Mouse (Mus musculus) cerebellum, adult 8-10 months (tissue): ENCODE results near the gene Prss54.
"Not testable (repeated sequence)": the region's sequence is repeated elsewhere in the genome, so short reads cannot be mapped to it uniquely, and the experiment has no call there.

Experiments
- DNase-seq: peaks from one replicate; pipeline ENCODE4 v3.0.0; 2022

Prss54 gene

GRCm38 (mm10) chr8:95576240-95576639, at the start of gene Prss54:
Gene Prss54 (minus strand): TSS chr8:95576340.
- no peak for DNase-seq

- DNase-seq = no peak
Measured at GRCm38 (mm10) chr8:95624833-95625232, 48.7 kb upstream of the Prss54 start.

- DNase-seq = no peak
Measured at GRCm38 (mm10) chr8:95620046-95620445, 43.9 kb upstream of the Prss54 start.

GRCm38 (mm10) chr8:95616383-95616782, 40.2 kb upstream of the Prss54 start:
- no peak for DNase-seq

- no peak for DNase-seq
Measured at GRCm38 (mm10) chr8:95611769-95612168, 35.6 kb upstream of the Prss54 start.

- no peak for DNase-seq
Measured at GRCm38 (mm10) chr8:95610749-95611148, 34.6 kb upstream of the Prss54 start.

GRCm38 (mm10) chr8:95609406-95609805, 33.3 kb upstream of the Prss54 start:
- no peak for DNase-seq

- DNase-seq = no peak
Measured at GRCm38 (mm10) chr8:95607210-95607609, 31.1 kb upstream of the Prss54 start.

- not testable (repeated sequence) for DNase-seq
Measured at GRCm38 (mm10) chr8:95606509-95606908, 30.4 kb upstream of the Prss54 start.

- no peak for DNase-seq
Measured at GRCm38 (mm10) chr8:95602168-95602567, 26.0 kb upstream of the Prss54 start.

- DNase-seq = no peak
Measured at GRCm38 (mm10) chr8:95601306-95601705, 25.2 kb upstream of the Prss54 start.

GRCm38 (mm10) chr8:95599861-95600260, 23.7 kb upstream of the Prss54 start:
- DNase-seq = peak; percentile 57

- DNase-seq = no peak
Measured at GRCm38 (mm10) chr8:95596841-95597241, 20.7 kb upstream of the Prss54 start.

- no peak for DNase-seq
Measured at GRCm38 (mm10) chr8:95595131-95595530, 19.0 kb upstream of the Prss54 start.

GRCm38 (mm10) chr8:95593439-95594393, 17.6 kb upstream of the Prss54 start:
- DNase-seq = no peak

GRCm38 (mm10) chr8:95592131-95592780, 16.1 kb upstream of the Prss54 start:
- DNase-seq = no peak

GRCm38 (mm10) chr8:95590539-95590938, 14.4 kb upstream of the Prss54 start:
- DNase-seq = no peak

- DNase-seq = no peak
Measured at GRCm38 (mm10) chr8:95589282-95589681, 13.1 kb upstream of the Prss54 start.

GRCm38 (mm10) chr8:95587339-95587738, 11.2 kb upstream of the Prss54 start:
- DNase-seq = no peak

GRCm38 (mm10) chr8:95573146-95573545, 3.0 kb downstream of the Prss54 start:
- DNase-seq = no peak

GRCm38 (mm10) chr8:95566809-95567208, 9.3 kb downstream of the Prss54 start:
- no peak for DNase-seq

- no peak for DNase-seq
Measured at GRCm38 (mm10) chr8:95566217-95566616, 9.9 kb downstream of the Prss54 start.

- DNase-seq = no peak
Measured at GRCm38 (mm10) chr8:95555963-95556362, 20.2 kb downstream of the Prss54 start.

GRCm38 (mm10) chr8:95551577-95551976, 24.6 kb downstream of the Prss54 start:
- DNase-seq = no peak
